Mouse (Mus musculus): Measurements from ENCODE around the gene Olfr1341.

GRCm38 (mm10) chr4:118708086-118708485 is 4.8 kb downstream of the Olfr1341 start:
- TF ChIP-seq POLR2A (IDR thresholded peaks at IDR 0.05; ENCODE audit: low read depth, low read length) (no peak), CTCF (IDR thresholded peaks at IDR 0.05; ENCODE audit: extremely low read depth, insufficient read length, insufficient replicate concordance, low read depth, low read length) (no peak)
